Mouse (Mus musculus) intestine, postnatal 0 days (tissue): ENCODE measurements around the gene Txlnb. TPM values are rescaled to one million over a fixed set of nuclear protein-coding genes. Genes with fewer than 3 reads are reported as not detected.

Source experiments
- ATAC-seq: fragments of 200-750 bp; cut with Nextera tagmentation; 2 replicates; pipeline ENCODE4 v1.8.0; 2017; ENCODE audit warnings: mild to moderate bottlenecking, moderate TSS enrichment, moderate library complexity
- H3K27ac ChIP-seq: fragments of 300-500 bp; sonication (generic); 2 replicates; pipeline ENCODE4 v1.5.1; 2014; ENCODE audit warnings: mild to moderate bottlenecking, low read depth, low read length, moderate library complexity
- H3K27me3 ChIP-seq: fragments of 300-500 bp; sonication (generic); replicated peaks from 2 replicates; pipeline ENCODE4 v1.6.1; 2014; ENCODE audit warnings: low read length, mixed read lengths; ENCODE audit not compliant: control insufficient read depth, insufficient read depth
- H3K36me3 ChIP-seq: fragments of 300-500 bp; sonication (generic); 2 replicates; pipeline ENCODE4 v1.6.1; 2014; ENCODE audit warnings: mild to moderate bottlenecking, moderate library complexity; ENCODE audit not compliant: control insufficient read depth, insufficient read depth
- H3K4me1 ChIP-seq: fragments of 300-500 bp; sonication (generic); replicated peaks from 2 replicates; pipeline ENCODE4 v1.6.1; 2014; ENCODE audit warnings: antibody characterized with exemption, low read length, mixed read lengths; ENCODE audit not compliant: control insufficient read depth, insufficient read depth
- H3K4me2 ChIP-seq: fragments of 300-500 bp; sonication (generic); replicated peaks from 2 replicates; pipeline ENCODE4 v1.6.1; 2014; ENCODE audit warnings: low read depth, mild to moderate bottlenecking, moderate library complexity
- H3K4me3 ChIP-seq: fragments of 300-500 bp; sonication (generic); 2 replicates; pipeline ENCODE4 v1.5.1; 2014; ENCODE audit warnings: low read depth, low read length
- H3K9ac ChIP-seq: fragments of 300-500 bp; sonication (generic); 2 replicates; pipeline ENCODE4 v1.6.1; 2014; ENCODE audit warnings: mild to moderate bottlenecking, low read depth, low read length
- H3K9me3 ChIP-seq: fragments of 300-500 bp; sonication (generic); 2 replicates; pipeline ENCODE4 v1.6.1; 2016; ENCODE audit warnings: mixed run types; ENCODE audit not compliant: control insufficient read depth
- CTCF ChIP-seq: sonication (generic); IDR thresholded peaks from 2 replicates; pipeline ENCODE4 v1.5.1; 2016; ENCODE audit warnings: low read depth, mild to moderate bottlenecking, control low read depth, antibody characterized with exemption, moderate library complexity
- WGBS: fragments of 180-500 bp; shearing (Covaris S2); extraction: QIAGEN DNeasy Blood & Tissue Kit; methylation state at CpG from one replicate; pipeline ENCODE4 v1.1.7; 2014; 5-methylcytosine and 5-hydroxymethylcytosine counted together
- polyA plus RNA-seq: library from polyadenylated mRNA; unstranded; fragments of >200 nt; fragmentation: Nextera tagmentation; extraction: Ambion mirVana; gene quantifications from 2 replicates; pipeline ENCODE4 v1.2.1, GENCODE M21; 2015

Txlnb gene
- 0.03 and 0.08 TPM in 2 replicates for polyA plus RNA-seq

DNA sequence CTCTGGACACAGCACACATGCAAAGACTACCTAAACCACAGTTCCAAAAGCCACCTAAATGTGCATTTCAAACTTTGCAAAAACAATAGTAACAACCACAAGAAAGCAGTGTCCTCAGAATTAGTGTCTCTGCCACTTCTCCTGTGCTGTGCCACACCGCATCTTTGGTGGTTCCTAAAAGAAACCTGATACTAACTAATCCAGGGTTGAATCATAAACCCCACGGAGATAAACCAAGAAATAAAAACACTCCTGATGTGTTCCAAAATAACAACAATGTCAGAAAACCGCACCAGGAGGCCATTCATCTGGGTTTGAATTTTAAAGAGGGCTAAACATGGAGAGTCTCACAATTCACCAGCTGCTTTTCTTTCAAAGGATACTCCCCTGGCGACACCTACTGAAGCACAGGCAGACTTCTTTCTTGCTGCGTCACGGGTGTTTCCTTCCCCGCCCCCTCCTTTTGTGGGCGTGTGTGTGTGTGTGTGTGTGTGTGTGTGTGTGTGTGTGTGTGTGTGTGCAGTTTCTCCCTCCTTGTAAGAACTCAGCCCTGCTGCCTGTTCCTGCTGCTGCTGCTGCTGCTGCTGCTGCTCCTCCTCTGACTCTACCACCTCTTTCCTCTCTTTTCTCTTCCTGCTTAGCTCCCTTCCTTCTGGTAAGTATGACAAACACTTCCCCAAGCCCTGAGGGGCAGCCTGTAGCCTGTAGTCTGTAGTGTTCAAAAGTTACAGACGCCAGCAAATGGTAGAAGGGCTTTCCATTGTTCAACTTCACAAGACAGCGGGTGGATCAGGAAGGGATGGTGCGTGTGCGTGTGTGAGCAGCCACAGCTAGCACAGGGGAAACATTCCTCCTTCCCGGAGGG, at the start of gene Txlnb:
Gene Txlnb, plus strand, starts transcription at position 460 of the 865 bp plus-strand sequence.
- H3K4me2 ChIP-seq = peak within 1 kb of the TSS; percentile 61
- TF ChIP-seq CTCF = peak; percentile 46
- H3K4me3 ChIP-seq = peak within 1 kb of the TSS; percentile 27; the same call in 1 of the 2 replicates
- H3K4me1 ChIP-seq = peaks cover 2% of the 10 kb centered on the region; the same call in 1 of the 2 replicates
- ATAC-seq = peak; percentile 66
- H3K36me3 ChIP-seq = no peaks in the 10 kb centered on the region
- H3K27me3 ChIP-seq = no peaks in the 10 kb centered on the region
- 22% methylated on average over 13 of the region's 13 CpGs for whole genome bisulfite sequencing
- peak within 1 kb of the TSS; percentile 21; the same call in 1 of the 2 replicates for H3K27ac ChIP-seq
- no peak within 1 kb of the TSS; the same call in 1 of the 2 replicates for H3K9ac ChIP-seq
- no peaks in the 10 kb centered on the region for H3K9me3 ChIP-seq

DNA sequence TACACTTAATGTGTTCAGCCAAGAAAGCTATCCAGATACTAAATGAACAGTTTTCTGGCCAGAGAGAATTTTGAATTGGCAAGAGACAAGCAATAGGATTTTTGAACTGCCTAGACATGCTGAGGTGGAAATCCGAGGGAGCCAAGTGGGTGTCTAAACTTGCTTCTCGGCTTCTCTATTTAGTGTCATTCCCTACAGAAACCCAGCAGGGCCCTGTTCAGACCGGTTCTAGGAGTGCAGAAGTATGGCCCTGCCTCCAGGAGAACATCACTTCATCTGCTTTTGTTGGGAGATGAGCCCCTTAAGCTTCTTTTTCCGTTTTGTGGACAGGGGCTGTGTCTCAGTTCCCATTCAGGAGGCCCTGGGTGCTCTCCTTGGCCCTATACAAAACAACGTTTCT, 43.5 kb upstream of the Txlnb start:
- Histone ChIP-seq H3K4me3 (no peak overlapping the region), H3K9me3 (no peaks in the 10 kb centered on the region), H3K27ac (no peak overlapping the region), H3K27me3 (no peaks in the 10 kb centered on the region), H3K36me3 (no peaks in the 10 kb centered on the region), H3K4me1 (no peaks in the 10 kb centered on the region), H3K4me2 (no peak overlapping the region), H3K9ac (no peak overlapping the region)
- no peak for ATAC-seq
- TF ChIP-seq CTCF = no peak
- WGBS = 79% methylated on average over 5 of the region's 5 CpGs

DNA sequence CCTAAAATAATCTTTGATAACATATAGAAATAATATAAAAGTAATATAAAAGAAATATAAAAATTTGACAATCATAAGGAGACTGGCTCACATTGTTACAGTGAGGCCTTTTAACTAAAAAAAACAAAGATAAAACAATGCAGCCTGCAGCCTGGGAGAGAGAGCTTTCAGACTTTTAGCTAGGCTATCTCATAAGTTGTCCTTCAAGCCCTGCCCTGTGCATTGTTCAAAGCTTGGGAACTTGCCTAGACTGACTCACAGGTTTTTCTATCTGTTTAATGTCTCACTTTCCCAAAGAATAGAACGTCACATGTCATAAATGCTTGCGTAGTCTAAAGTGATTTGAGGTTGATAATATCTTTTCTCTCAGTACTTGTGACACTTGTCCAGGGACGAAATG, 36.3 kb upstream of the Txlnb start:
- Histone ChIP-seq H3K9ac (no peak overlapping the region), H3K36me3 (no peaks in the 10 kb centered on the region), H3K4me3 (no peak overlapping the region), H3K4me1 (no peaks in the 10 kb centered on the region), H3K27me3 (no peaks in the 10 kb centered on the region), H3K4me2 (no peak overlapping the region), H3K9me3 (no peaks in the 10 kb centered on the region), H3K27ac (no peak overlapping the region)
- no peak for TF ChIP-seq CTCF
- 37% methylated on average over 3 of the region's 3 CpGs for WGBS
- no peak for ATAC-seq

DNA sequence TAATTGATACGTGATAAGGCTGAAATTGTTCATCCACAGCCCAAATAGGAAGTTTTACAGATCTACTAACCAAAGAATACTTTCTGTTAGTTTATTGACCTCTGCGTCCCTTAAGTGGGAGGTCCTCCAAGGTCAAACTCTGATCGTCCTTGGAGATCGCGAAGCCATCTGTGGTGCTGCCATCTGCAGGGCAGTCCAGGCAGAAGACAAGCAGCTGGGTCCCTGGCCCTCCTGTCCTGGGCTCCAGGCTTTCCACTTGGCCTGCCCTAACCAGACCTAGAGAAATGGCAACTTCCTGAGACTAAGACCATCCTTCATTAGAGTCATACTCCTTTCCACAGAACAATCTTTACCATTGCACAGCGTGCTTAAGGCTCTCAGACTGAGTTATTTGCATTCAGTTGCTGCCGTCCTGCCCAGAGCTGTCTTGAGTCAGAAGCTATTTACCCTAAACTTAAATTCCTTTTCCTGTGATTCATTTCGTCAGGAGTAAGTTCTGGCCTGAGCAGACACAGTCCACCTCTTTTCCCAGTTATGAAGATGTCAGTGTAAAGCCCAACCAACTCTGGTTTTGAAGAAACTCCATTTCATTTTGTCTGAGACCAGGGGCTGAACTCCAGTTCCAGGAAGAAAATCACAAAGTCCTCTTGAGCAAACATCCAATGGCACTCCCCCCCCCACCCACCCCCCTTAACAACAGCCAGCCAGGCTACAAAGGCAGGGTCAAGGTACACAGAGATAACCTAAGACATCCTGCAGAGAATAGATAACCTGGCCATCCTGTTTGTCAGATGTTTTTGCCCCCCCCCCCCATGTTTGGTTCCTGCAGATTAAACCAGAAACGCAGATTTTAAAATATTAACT, 35.0 kb upstream of the Txlnb start:
- Histone ChIP-seq H3K9me3 (no peaks in the 10 kb centered on the region), H3K27me3 (no peaks in the 10 kb centered on the region), H3K4me1 (no peaks in the 10 kb centered on the region), H3K4me2 (no peak overlapping the region), H3K4me3 (no peak overlapping the region), H3K36me3 (no peaks in the 10 kb centered on the region), H3K9ac (no peak overlapping the region), H3K27ac (no peak overlapping the region)
- TF ChIP-seq CTCF = peak; percentile 66
- 33% methylated on average over 9 of the region's 9 CpGs for WGBS
- ATAC-seq = peak; percentile 69; the same call in 1 of the 2 replicates

DNA sequence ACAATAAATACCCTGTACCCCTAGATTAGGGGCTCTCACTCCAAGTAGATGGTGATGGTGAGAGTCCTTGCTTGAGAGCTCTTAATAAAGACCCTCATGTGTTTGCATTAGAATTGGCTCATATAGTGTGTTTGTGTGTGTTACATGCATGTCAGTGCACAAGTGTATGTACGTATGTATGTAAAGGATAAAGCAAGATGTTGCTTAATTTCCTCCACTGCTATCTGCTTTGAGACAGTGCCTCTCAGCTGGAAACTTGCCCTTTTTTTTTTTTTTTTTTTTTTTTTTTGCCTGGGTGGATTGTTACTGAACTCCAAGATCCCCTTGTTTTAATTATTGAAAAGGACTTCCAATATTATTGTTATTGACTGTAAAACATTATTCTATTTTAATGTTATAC, 34.4 kb upstream of the Txlnb start:
- no peak for ATAC-seq
- Histone ChIP-seq H3K27ac (no peak overlapping the region), H3K4me1 (no peaks in the 10 kb centered on the region), H3K27me3 (no peaks in the 10 kb centered on the region), H3K36me3 (no peaks in the 10 kb centered on the region), H3K4me2 (no peak overlapping the region), H3K4me3 (no peak overlapping the region), H3K9me3 (no peaks in the 10 kb centered on the region), H3K9ac (no peak overlapping the region)
- 58% methylated on average over 1 of the region's 1 CpGs for WGBS
- no peak for TF ChIP-seq CTCF

DNA sequence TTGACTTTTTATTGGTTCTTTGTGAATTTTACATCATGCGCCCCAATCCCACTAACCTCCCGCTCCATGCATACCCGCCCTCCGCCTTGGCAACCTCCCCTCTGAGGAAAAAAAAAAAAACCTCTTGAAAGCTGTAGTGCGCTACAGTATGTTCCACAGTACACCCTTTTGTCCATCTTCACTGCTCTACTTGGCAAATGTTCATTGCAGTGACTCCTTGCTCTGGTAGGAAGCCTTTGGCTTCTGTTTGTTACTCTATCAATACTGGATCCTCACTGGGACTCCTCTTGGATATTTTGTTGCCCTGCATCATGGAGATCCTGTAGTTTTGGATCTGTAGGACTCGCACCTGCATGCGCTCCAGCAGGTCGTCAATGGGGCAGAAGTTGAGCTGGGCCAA, 33.1 kb upstream of the Txlnb start:
- Histone ChIP-seq H3K4me2 (no peak overlapping the region), H3K27ac (no peak overlapping the region), H3K4me3 (no peak overlapping the region), H3K9me3 (no peaks in the 10 kb centered on the region), H3K9ac (no peak overlapping the region), H3K4me1 (no peaks in the 10 kb centered on the region), H3K36me3 (no peaks in the 10 kb centered on the region), H3K27me3 (no peaks in the 10 kb centered on the region)
- no peak for TF ChIP-seq CTCF
- no peak for ATAC-seq
- 96% methylated on average over 8 of the region's 8 CpGs for WGBS
